Mouse (Mus musculus) heart, adult 2 months (tissue): ENCODE measurements around the gene Zkscan16.

ENCODE experiments used
- CTCF ChIP-seq: fragments of 200-600 bp; IDR thresholded peaks from 2 replicates; pipeline ENCODE4 v1.8.1; 2022; ENCODE audit warnings: antibody characterized with exemption, mild to moderate bottlenecking, moderate library complexity
- POLR2A ChIP-seq: fragments of 200-500 bp; IDR thresholded peaks from 2 replicates; pipeline ENCODE4 v1.6.1; 2011; ENCODE audit warnings: mild to moderate bottlenecking, low read depth, low read length, control low read depth; ENCODE audit not compliant: insufficient read depth

DNA sequence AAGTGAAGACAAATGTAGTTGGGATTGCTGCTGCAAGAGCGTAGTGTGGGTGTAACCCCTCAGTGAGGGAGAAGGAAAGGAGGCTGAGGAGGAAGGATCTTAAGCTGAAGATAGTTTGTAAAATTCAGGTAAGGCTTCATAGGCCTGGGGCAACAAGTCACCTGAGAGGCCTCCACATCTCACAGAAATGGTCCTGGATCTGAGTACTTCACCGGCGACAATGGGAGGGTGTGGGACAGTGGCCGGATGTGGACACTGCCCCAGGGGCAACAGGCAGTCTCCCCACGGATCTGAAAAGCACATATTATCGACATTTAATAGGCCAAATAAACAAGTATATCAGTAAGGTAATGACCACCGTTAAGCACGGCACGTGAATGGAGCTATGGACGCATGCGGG is 9.2 kb downstream of the Zkscan16 start:
- no peak for TF ChIP-seq CTCF
- TF ChIP-seq POLR2A: no peak
